In genomic region chr1:161734741-161735211, GRCm38 (mm10) we compare ENCODE assay signal across 10 mouse cellular contexts. TPM values are rescaled to one million over a fixed set of nuclear protein-coding genes. Genes with fewer than 3 reads are reported as not detected.
DNase-seq lines count a peak whose midpoint lies in the region; ATAC-seq and TF ChIP-seq lines count a peak whose summit lies in the region.
"Had no signal": no experiment of that assay in that cellular context is flagged by ENCODE, and none has a peak within 500 bp of the region (broad histone marks: within the 10 kb centered on the region; RNA-seq: fewer than 3 reads in every experiment).

No protein-coding gene starts in this region.

- peak; percentile 64 for ATAC-seq in inflammation-experienced regulatory T-cells, adult 6 months
- ATAC-seq in neutrophil, adult 5-6 weeks (ENCODE audit: extremely low read depth, insufficient number of reproducible peaks, low FRiP score, poor library complexity, severe bottlenecking), result peak; percentile 17; the same call in 1 of the 2 replicates

- H3K4me1 ChIP-seq in testis, adult 2 months (ENCODE audit: control insufficient read depth, insufficient read depth, low read length), result peaks cover 6% of the 10 kb centered on the region; the same call in 1 of the 2 replicates
- H3K4me1 ChIP-seq: embryonic facial prominence, embryonic 12.5 days; midbrain, embryonic 12.5 days had no signal

- H3K36me3 ChIP-seq in testis, adult 2 months (ENCODE audit: control insufficient read depth, insufficient read depth, low read length), result no peaks in the 10 kb centered on the region
- H3K36me3 ChIP-seq: embryonic facial prominence, embryonic 12.5 days; midbrain, embryonic 12.5 days had no signal

- TF ChIP-seq CTCF in testis, adult 2 months (IDR thresholded peaks at IDR 0.05; ENCODE audit: control insufficient read depth, insufficient read depth, insufficient replicate concordance, low read depth, low read length), result no peak

- peak overlapping the region; percentile 9; the same call in 1 of the 2 replicates for H3K4me3 ChIP-seq in testis, adult 2 months (ENCODE audit: control insufficient read depth, low read depth, low read length)
- H3K4me3 ChIP-seq: embryonic facial prominence, embryonic 12.5 days; midbrain, embryonic 12.5 days had no signal

- no peak overlapping the region for H3K27ac ChIP-seq in testis, adult 2 months (ENCODE audit: control insufficient read depth, insufficient read depth, low read depth, low read length)
- H3K27ac ChIP-seq: embryonic facial prominence, embryonic 12.5 days; midbrain, embryonic 12.5 days had no signal

- DNase-seq in testis, postnatal 14 days (ENCODE audit: low spot score), result no peak
- peak; percentile 79 for DNase-seq in T-cell, adult 2 months (ENCODE audit: low spot score)
- DNase-seq in cerebellum, postnatal 4 days (ENCODE audit: low spot score in 2 of 2), result no peak
- no peak for DNase-seq in left cerebral cortex, postnatal 36 days (ENCODE audit: low spot score in 2 of 2)

- TF ChIP-seq POLR2A in testis, adult 2 months (IDR thresholded peaks at IDR 0.05; ENCODE audit: control insufficient read depth, low read depth, low read length), result no peak

- H3K27me3 ChIP-seq in testis, adult 2 months (ENCODE audit: control insufficient read depth, insufficient read depth, low read length), result no peaks in the 10 kb centered on the region
- H3K27me3 ChIP-seq: embryonic facial prominence, embryonic 12.5 days; midbrain, embryonic 12.5 days had no signal

- intact Hi-C loops in left cerebral cortex, postnatal 36 days (cut with DNase I), result loop anchor here (5.0 to 10.0 kb wide), 2 partner anchors 332 to 520 kb away; no protein-coding TSS in a partner anchor

RNA-seq across cellular contexts. Expression of gene Fasl, which starts 53.5 kb away (rescaled TPM):
- polyA plus RNA-seq in testis, adult 2 months (2012; rRNA removed), result 0.43 and 0.48 TPM in 2 replicates
- polyA plus RNA-seq in inflammation-experienced regulatory T-cells, adult 6 months (2017; shearing (Covaris generic)), result 10 to 100 TPM; 13.0 to 56.3 (median 19.1) TPM
- total RNA-seq in neutrophil, adult 5-6 weeks (2017), result 1.5 and 4.5 TPM in 2 replicates
- not detected for total RNA-seq in left cerebral cortex, postnatal 36 days (2021)
- total RNA-seq: heart, postnatal 14 days had no signal
- polyA plus RNA-seq: embryonic facial prominence, embryonic 12.5 days; midbrain, embryonic 12.5 days had no signal
